Mouse (Mus musculus) adrenal gland, adult (tissue): ENCODE results near the gene Ip6k3.

Source experiments
- DNase-seq, 2 experiments: peaks; one replicate each; pipeline ENCODE4 v3.0.0; 2022 to 2023; ENCODE audit warnings: low spot score in 1 of 2; ENCODE audit not compliant: inconsistent age in 2 of 2

The Ip6k3 gene

DNA sequence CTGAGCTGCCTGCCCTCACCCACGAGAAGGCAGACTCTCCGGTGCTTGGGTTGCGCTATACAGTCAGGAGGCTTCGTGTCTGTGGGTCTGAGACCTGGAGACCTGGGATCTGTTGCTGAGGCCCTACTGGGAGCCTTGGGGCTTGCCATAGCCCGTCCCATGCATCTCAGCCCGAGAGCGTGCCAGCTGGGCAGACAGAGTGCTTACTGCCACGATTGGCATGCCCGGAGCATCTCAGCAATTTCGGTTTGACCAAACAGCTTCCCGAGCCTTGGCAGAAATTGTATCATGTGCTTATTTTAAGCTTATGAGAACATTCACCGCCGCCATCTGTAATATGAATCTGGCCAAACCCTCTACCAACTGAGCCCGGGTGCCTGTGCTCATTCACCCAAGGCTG lies 13.3 kb downstream of the Ip6k3 start:
- DNase-seq: no peak

DNA sequence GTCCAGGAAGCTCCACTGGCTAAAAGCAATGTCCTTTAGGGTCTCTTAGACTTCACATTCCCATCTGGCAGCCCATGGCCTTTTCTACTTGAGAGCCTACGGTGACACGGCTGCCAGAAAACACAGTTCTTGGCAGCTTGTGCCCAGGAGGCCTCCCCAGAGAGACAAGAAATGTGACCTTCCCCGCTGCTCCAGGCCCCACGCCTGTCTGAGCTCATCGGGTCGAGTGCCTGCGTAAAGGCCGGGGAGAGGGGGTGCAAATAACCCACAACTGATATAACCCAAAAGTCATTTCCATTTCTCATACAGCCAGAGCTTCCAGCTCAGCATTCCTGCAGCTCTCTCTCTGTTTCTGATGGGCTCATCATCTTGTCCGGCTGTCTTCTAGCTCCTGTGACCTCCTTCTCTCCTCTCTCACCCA lies 13.8 kb downstream of the Ip6k3 start:
- peak; percentile 89 to 92 for DNase-seq

DNA sequence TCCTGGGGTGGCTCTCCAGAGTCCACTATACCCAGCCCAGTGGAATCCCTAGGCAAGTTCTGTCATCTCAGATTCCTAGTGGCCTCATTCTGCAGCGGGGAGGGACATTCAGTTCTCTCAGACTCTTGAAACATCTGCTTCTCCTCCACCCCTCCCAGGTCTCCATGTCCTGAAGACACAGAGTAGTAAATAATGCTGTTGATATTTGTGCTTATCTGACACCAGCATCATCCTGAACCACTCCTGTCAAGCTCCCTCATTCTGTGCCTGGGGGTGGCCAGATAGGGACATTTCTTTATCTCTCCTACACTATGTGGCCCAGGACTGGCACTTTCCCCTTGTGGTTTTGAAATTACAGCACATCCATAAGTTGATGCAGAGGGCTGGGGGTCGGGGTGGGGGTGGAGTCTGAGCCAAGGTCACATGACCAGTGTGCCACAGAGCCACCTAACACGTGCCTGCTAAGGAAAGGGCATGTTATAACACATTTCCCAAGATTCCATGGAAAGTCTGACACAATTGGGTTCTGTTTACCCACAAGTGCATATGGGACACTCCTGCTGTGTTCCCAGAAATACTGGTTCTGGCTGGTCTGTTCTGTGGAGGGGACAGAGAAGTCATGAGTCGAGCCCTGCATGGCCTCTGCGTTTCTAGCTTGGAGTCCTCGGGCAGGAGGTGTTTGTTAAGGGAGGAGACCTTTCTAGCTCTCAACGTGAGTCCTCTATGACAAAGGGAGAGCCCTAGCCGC lies 14.4 kb downstream of the Ip6k3 start:
- no peak for DNase-seq

DNA sequence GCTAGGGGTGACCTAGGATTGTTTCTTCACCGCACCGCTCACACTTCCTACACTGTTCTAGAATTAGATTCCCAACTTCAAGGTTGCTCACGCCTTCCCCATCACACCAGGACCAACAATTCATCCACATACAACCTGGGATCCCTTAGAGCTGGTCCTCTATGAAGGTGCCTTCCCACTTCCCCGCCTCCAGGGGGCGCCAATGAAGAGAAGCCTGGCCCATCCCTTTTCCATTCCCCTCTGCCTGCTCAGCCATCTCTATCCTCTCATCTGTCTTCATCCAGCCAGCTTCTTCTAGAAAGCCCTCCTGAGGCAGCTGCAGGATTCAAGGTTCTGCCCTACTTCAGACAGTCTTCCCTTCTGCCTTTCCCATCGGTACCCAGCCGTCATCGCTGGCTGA lies 16.2 kb downstream of the Ip6k3 start:
- DNase-seq: peak in 1 of 2 experiments; percentile 69

DNA sequence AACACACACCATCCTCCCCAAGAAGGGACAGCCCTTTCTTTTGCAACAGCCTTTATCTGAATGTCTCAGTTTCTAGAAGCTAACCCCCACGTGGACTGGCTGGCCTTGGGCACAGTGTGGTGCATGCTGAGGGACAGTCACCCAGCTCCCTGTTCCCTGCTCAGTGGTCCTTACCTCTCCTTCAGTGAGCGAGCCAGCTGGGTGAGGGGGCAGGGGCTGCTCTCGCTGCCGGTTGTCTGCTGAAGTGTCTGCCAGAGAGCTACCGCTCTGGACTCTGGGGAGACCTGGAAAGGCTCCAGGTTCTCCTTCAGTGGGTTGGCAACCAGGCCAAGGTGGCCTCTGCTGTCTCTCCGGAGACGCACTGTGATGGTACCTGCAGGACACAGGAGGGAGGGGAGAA lies 16.7 kb downstream of the Ip6k3 start:
- DNase-seq: peak; percentile 72 to 84

DNA sequence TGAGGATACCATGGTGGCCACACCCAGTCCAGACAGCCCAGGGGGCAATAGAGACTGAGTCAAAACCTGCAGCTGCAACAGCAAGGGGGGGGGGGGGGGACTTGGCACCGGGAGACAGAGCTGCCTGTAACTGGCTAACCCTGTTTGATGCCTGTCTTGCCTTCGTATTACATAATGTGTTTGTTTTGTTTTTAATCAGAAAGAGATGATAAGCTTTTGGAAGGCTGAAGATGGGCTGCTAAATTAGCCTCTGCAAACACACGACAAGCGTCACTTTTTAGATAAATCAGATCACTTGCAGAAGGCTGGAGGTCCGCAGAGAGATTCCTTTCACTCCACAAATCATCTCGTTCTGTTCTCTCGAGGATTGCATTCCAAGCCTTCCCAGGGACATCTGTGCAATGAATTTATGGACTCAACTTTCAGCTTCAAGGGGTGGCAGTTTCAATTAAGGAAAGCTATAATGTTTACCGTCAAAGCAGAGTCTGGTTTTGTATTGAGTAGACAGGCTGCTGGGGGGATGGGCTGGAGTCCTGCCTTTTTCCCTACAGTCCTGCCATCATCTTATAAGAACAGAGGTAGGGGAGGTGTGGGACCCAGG lies 21.2 kb downstream of the Ip6k3 start:
- DNase-seq: peak in 1 of 2 experiments; percentile 75

DNA sequence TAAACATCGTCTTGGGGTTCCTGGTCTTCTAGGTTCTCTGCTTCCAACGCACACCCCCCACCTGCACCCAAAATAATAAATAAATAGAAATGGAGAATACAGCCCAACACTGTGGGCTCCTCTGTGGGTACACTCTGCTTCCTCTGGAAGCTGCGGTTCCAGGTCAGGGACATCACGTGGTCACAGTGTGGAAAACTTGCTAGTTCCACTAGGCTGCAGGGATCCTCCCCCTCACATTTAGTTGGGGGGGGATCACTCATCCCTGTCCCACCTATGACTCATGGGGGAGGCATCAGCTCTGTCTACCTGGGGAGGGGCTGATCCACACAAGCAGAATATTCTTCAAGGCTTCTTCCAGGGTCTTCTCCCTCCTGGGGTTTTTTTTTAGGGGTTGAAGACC lies 23.4 kb downstream of the Ip6k3 start:
- peak in 1 of 2 experiments; percentile 52 for DNase-seq

DNA sequence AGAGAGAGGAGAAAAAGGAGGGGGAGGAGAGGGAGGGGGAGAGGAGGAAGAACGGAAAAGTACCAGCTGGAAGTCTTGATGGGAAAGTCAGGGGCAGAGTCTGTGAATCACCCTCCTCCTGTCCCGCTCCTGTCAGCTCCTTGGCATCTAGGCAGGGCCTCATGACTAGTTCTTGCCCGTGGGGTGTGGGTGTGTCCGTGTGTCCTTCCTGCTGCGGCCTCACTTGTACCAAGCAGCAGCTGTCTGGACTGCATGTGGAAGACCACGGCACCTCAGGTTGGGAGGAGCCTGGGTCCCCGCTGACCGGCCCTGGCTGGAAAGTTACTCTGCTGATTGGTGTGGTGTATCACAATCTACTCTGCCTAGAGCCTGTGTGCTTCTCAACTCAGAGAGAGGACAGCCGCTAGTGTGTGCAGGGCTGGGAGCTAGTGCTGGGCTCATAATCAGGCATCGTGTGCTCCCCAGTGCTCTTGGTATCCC lies 25.6 kb downstream of the Ip6k3 start:
- peak; percentile 85 to 90 for DNase-seq

DNA sequence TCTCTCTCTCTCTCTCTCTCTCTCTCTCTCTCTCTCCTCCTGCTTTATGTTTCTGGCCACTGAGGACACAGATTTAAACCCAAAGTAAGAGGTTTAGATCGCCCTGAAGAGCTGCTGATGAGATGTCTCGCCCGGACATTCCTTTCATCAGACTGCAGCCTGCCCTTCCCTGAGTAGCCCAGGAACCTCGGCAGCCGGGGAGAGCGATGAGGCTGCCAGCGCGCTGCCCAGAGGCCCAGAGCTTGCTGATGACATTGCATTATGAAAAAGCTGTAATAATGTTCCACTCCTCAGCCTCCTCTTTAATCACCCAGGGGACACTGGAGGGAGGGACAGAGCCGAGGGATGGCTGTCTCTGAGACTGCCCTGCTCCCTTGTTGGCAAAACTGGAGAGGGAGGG lies 27.3 kb downstream of the Ip6k3 start:
- no peak for DNase-seq

DNA sequence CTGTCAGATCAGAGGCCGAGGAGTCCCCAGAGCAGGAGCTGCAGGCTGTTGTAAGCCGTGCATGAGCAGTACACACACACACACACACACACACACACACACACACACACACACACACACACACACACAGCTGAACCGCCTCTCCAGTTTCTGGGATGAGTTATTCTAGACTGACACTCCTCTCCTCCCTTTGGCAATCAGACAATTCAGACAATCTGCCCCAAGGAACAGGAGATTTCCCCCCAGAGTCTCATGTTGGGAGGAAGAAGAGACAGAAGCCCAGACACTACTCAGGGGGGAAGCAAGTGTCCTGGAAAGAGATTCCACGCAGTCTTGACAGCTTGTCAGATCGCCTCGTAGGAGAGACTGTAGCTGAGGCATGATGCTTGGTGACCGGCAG lies 28.3 kb downstream of the Ip6k3 start:
- DNase-seq: no peak

DNA sequence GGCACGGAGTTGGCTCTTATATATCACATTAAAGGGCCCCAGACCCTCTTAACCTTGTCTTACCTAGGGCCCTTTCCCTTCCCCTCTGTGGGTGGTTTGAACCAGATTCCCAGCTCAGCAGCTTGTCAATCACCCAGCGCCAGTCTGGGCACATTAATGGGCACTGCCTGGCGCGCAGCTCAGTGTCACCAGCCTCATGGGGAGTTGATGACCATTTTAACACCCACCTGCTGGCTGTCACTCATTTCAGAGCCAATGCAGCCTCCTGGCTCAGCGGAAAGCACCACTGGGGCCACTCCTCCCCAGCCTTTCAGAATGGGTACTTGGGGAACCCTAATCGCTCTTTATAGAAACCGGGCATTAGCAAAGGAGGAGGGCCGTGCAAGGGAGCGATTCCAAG lies 29.2 kb downstream of the Ip6k3 start:
- DNase-seq: no peak

DNA sequence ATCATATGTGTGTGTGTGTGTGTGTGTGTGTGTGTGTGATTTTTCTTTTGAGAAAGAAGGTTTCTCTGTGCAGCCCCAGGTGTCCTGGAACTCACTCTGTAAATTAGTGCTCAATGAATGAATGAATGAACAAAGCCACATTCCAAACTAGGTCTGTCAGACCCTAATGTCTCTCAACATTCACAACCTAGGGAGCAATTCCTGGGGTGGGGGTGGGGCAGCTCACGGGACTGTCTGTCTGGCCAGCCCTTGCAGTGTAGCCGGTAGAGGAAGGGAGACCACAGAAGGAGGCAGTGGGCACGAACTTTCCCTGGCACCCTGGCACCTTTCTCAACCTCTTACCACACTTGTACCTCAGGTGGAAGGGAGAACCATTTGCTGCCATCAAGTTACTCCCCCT lies 32.9 kb downstream of the Ip6k3 start:
- DNase-seq: no peak

DNA sequence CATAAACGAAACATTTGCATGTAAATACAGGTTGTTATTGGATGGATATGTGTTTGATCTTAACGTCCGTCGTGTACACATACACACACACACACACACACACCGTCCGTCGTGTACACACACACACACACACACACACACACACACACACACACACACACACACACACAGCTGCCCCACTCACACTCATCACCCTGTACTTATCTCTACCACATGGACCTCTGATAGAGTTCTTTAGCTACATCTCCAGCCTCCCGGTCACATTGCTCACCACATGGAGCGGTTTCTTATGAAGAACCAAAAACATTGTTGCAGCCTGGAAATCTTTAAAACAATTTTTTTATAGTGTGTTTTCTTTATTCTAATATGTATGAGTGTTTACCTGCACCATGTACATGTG lies 33.4 kb downstream of the Ip6k3 start:
- DNase-seq: no peak

DNA sequence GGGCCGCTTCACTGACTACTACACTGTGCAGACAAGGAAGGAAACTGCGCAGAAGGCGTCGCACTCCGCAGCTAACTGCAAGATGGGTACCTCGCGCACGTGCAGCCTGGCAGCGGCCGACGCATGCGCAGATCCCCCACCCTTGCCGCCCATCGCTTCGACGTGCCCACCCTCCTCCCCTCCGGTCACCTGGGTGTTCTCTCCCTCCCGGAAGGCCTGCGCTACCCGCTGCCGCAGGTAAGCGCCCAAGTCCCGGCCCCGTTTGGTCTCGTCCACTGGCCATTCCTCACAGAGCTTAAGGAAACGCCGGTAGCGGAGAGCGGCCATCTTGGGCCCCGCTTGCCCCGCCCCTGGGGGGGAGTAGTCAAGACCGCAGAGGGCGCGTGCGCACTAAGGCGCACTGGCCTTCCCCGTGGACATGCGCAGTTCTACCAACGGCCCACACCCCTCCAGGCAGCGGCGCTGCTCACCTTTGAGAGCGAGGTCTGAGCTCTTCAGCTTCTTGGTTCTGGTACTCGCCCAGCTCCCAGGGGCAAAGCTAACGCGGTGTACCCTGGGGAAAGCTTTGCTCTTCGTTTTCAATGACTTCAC lies 33.9 kb downstream of the Ip6k3 start, which contains the start of gene Uqcc2:
Gene Uqcc2, minus strand, starts transcription at position 366 of the 591 bp plus-strand sequence.
- DNase-seq: peak; percentile 99 to 100

DNA sequence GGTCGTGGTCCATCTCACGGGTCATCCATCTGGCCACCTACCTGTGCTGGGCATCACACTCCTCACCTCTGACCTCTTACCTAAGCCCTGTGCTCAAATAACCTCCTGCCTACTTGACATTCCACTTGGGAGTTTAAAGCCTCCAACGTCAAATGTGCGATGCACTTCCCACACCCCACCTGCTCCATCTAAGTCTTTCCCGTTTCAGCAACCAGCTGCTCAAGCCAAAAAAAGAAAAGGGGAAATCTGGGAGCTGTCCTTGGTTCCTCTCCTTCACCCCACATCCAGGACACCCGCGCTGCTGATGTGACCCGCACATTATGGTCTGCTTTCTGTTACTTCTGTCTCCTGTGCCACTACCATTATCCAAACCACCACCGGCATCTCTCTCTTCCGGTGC lies 35.4 kb downstream of the Ip6k3 start:
- DNase-seq: peak in 1 of 2 experiments; percentile 50

DNA sequence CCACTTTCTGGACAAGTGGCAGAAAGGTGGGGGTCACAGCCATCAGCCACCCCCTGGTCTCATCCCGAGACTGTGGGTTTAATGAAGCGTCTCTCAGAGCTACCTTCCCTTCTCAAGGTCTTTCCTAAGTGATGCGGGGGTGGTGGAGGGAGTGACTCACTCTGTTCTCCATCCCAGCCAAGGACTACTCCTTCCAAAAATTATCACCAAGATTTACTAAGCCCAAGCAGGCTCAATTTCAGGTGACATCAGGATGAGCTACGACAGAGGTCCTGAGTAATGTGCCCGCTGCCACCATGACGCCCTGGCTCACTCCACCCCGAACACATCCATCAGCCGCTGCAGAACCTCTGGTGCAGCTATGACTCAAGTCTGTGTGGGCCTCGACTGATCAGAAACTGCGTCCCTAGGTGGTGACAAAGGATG lies 36.3 kb downstream of the Ip6k3 start:
- peak; percentile 89 to 91 for DNase-seq

DNA sequence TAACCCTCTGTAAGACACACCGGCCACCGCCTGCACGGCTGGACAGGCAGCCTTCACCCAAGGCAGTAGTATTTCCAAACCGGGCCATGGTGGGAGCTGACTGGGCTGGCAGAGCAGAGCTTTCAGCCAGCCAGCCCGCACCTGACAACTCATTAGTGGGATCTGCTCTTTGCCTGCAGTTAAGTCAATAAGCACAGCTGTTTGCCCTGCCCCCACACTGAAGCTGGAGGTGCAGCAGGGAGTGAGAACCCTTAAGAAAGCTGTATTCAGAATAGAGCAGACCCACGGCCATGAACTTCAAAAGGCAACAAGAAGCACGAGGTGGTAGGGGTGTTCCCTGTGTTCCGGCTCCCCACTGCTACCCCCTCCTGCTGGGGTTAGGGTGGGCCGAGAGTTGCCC lies 37.3 kb downstream of the Ip6k3 start:
- DNase-seq: peak; percentile 43 to 55

DNA sequence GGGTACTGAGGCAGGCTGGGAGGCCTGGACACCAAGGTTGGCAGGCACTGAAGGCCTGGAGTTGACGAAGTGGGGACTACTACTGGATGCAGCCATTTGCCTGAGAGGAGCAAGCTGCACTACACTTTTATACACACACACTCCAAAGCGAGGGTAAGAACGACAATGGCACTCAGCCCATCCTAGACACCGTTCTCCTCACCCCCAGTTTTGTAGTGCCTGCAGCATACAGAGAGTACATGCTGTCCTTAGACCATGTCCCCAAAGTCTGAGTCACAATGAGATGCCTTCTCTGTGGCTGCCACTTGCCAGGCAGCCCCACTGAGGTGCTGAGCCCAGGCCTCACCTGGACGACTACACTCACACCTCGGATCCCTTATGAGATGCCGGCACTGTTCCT lies 37.8 kb downstream of the Ip6k3 start:
- peak; percentile 44 to 71 for DNase-seq

DNA sequence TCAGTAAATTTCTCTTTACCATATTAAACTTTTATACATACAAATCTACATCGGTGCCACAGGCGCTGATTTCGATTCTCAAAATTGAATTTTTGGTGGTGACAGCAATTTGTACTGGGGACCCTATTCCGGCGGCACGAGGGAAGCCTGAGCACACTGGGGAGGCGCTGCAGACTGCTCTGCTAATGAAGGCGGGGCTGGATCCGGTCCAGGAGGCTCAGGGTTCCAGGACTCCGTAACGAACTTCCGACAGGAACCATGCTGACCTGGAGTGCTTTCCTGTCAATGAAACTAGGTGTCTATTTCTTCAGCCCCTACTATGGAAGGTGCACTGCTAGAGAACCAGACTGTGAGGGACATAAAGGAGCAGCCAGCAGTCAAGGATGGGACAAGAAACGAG lies 38.3 kb downstream of the Ip6k3 start:
- peak in 1 of 2 experiments; percentile 42 for DNase-seq

DNA sequence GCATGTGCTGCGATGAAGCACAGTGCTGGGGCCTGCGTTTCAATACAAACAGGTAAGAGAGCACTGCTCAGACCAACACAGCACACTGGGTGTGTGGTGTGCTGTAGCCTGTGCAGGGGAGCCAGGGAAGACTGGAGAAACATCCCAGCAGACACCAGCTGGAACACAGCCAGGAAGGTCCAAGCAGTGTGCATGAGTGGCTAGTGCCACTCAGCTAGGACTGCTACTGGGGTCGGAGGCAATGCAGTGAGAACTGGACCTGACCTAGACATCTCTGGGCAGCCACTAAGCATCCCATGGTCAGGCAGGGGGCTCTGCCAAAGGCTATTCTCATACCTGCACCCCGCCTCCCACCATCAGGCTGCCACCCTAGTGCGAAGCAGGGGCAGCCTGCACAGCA lies 39.4 kb downstream of the Ip6k3 start:
- DNase-seq: no peak

DNA sequence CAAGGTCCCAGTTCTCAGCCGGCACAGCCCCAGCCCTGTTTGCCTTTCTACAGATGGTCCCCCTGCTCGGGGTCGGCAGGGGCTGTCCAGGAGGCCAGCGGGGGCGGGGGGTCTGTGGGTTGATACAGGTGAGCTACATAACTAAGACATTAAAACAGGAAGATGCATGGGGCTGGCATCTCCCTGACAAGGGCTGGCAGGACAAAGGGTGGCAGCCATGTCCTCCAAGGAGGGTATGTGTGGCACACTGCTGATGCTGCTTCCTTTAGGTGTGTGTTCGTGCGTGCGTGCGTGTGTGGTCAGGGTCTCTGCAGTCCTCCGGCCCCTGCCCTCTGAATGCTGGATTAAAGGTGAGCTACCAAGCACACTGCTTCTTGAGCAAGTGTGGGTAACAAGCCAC lies 40.6 kb downstream of the Ip6k3 start:
- no peak for DNase-seq

DNA sequence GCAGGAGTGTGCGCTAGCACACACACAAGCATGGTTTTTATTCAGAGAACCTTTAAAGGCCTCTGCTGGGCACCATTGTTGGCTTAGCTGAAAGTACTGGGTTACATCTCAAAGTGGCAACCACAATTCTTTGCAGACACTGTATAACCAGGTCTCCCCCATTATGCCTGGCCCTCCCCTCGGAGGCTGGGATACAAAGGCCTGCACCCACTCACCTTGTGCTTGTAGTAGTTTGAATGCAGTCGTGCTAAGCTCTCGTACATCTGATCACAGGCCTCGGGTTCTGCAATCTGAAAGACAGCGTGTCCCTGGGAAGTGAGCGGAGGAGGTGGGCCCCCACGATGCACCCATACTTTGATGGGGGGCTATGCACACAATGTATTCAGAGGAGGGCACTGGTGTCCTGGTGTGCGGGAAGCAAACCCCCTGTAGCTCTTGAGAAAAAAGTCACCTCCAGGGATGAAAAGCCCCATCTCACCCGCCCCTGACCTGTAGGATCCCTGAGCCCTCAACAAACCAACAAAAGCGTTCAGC lies 41.9 kb downstream of the Ip6k3 start:
- no peak for DNase-seq
